10 mouse cellular contexts compared by ENCODE assay signal in genomic region chr10:86340421-86340820, GRCm38 (mm10). TPM values are rescaled to one million over a fixed set of nuclear protein-coding genes. Genes with fewer than 3 reads are reported as not detected.
DNase-seq lines count a peak whose midpoint lies in the region; ATAC-seq lines count a peak whose summit lies in the region.
"Had no signal": no experiment of that assay in that cellular context is flagged by ENCODE, and none has a peak within 500 bp of the region (broad histone marks: within the 10 kb centered on the region; RNA-seq: fewer than 3 reads in every experiment).

No protein-coding gene starts in this region.

- no peak for DNase-seq in kidney, postnatal 14 days
- DNase-seq in cerebellum, adult 11-12 months, result peak; percentile 52
- DNase-seq in cerebellum, postnatal 14 days, result peak; percentile 35 to 62
- no peak for DNase-seq in frontal cortex, postnatal 10 days (ENCODE audit: low spot score in 2 of 2)
- DNase-seq: thymus, postnatal 36 days had no signal

- WGBS in kidney, embryonic 15.5 days, result 80% methylated on average over 7 of the region's 7 CpGs
- WGBS in midbrain, embryonic 13.5 days, result 88% methylated on average over 7 of the region's 7 CpGs

- peaks cover 50% of the 10 kb centered on the region for H3K4me1 ChIP-seq in kidney, embryonic 15.5 days
- peaks cover 10% of the 10 kb centered on the region for H3K4me1 ChIP-seq in midbrain, embryonic 13.5 days (replicated peaks)

- H3K36me3 ChIP-seq in kidney, embryonic 15.5 days, result peaks cover 27% of the 10 kb centered on the region
- no peaks in the 10 kb centered on the region for H3K36me3 ChIP-seq in midbrain, embryonic 13.5 days

- no peaks in the 10 kb centered on the region for H3K9me3 ChIP-seq in kidney, embryonic 15.5 days (replicated peaks)
- H3K9me3 ChIP-seq in midbrain, embryonic 13.5 days, result no peaks in the 10 kb centered on the region
- H3K9me3 ChIP-seq: embryonic facial prominence, embryonic 12.5 days had no signal

- no peak overlapping the region for H3K4me3 ChIP-seq in kidney, embryonic 15.5 days (replicated peaks)
- H3K4me3 ChIP-seq in midbrain, embryonic 13.5 days (replicated peaks), result no peak overlapping the region
- H3K4me3 ChIP-seq: embryonic facial prominence, embryonic 12.5 days had no signal

- H3K9ac ChIP-seq in kidney, embryonic 15.5 days, result no peak overlapping the region
- no peak overlapping the region for H3K9ac ChIP-seq in midbrain, embryonic 13.5 days (replicated peaks)
- H3K9ac ChIP-seq: embryonic facial prominence, embryonic 12.5 days had no signal

- ATAC-seq in kidney, embryonic 15.5 days (replicated peaks; ENCODE audit: low FRiP score), result no peak
- peak; percentile 30 for ATAC-seq in megakaryocyte progenitor cell, adult 5-6 weeks (replicated peaks; ENCODE audit: poor library complexity)
- no peak for ATAC-seq in midbrain, embryonic 13.5 days

- no peak overlapping the region for H3K4me2 ChIP-seq in kidney, embryonic 15.5 days
- H3K4me2 ChIP-seq in midbrain, embryonic 13.5 days (replicated peaks), result no peak overlapping the region
- H3K4me2 ChIP-seq: embryonic facial prominence, embryonic 12.5 days had no signal

- no peaks in the 10 kb centered on the region for H3K27me3 ChIP-seq in kidney, embryonic 15.5 days
- no peaks in the 10 kb centered on the region for H3K27me3 ChIP-seq in midbrain, embryonic 13.5 days
- H3K27me3 ChIP-seq: embryonic facial prominence, embryonic 12.5 days had no signal

- peak overlapping the region; percentile 75; the same call in 1 of the 2 replicates for H3K27ac ChIP-seq in kidney, embryonic 15.5 days
- H3K27ac ChIP-seq in midbrain, embryonic 13.5 days, result no peak overlapping the region
- H3K27ac ChIP-seq: embryonic facial prominence, embryonic 12.5 days had no signal

RNA-seq across cellular contexts. Expression of gene Timp3, which starts 40.2 kb away (rescaled TPM):
- polyA plus RNA-seq in kidney, embryonic 15.5 days (2015; fragmentation: Nextera tagmentation; extraction: Ambion mirVana), result 82.0 and 85.9 TPM in 2 replicates
- total RNA-seq in megakaryocyte progenitor cell, adult 5-6 weeks (2015), result 0.27 and 0.64 TPM in 2 replicates
- 0.04 and 0.27 TPM in 2 replicates for total RNA-seq in megakaryocyte progenitor cell, adult 5-6 weeks (2017)
- polyA plus RNA-seq in midbrain, embryonic 13.5 days (2015; fragmentation: Nextera tagmentation; extraction: Ambion mirVana), result 16.3 and 19.9 TPM in 2 replicates
- total RNA-seq: MEL had no signal

Comparison
In these comparisons a context has a peak if more than half of its experiments do, and no peak if none do; other contexts are left out.
1. DNase-seq: peak in cerebellum, adult 11-12 months (single experiment) and cerebellum, postnatal 14 days (2 of 2); none in kidney, postnatal 14 days (single experiment) and frontal cortex, postnatal 10 days (0 of 2).